Mouse (Mus musculus): Measurements from ENCODE around the gene Hnrnpab. TPM values are rescaled to one million over a fixed set of nuclear protein-coding genes. Genes with fewer than 3 reads are reported as not detected.
A peak's percentile ranks its signal among the peaks of the same experiment; 100 is the strongest.
"Not testable (repeated sequence)": the region's sequence is repeated elsewhere in the genome, so short reads cannot be mapped to it uniquely, and the experiment has no call there.

Hnrnpab gene
- total RNA-seq, 2 experiments from 2014 or later: 118 to 144 TPM

GRCm38 (mm10) chr11:51614256-51614655, 7.6 kb upstream of the Hnrnpab start:
- intact Hi-C loops (cut with DNase I; ENCODE audit: low total_unique reads): no loop called here
- no peak for DNase-seq

GRCm38 (mm10) chr11:51609940-51610339, 3.3 kb upstream of the Hnrnpab start:
- DNase-seq; intact Hi-C loops (cut with DNase I; ENCODE audit: low total_unique reads): not testable (repeated sequence)

- intact Hi-C loops (cut with DNase I; ENCODE audit: low total_unique reads): no loop called here
- no peak for DNase-seq
Observed at GRCm38 (mm10) chr11:51609266-51609909, 2.7 kb upstream of the Hnrnpab start.

- DNase-seq: no peak
- intact Hi-C loops (cut with DNase I; ENCODE audit: low total_unique reads): no loop called here
Observed at GRCm38 (mm10) chr11:51607096-51607738, 570 bp upstream of the Hnrnpab start.

GRCm38 (mm10) chr11:51605602-51606446, 823 bp downstream of the Hnrnpab start:
- peak; percentile 92 for DNase-seq
- intact Hi-C loops (cut with DNase I; ENCODE audit: low total_unique reads): no loop called here

GRCm38 (mm10) chr11:51602253-51602652, 4.4 kb downstream of the Hnrnpab start:
- DNase-seq: no peak
- intact Hi-C loops (cut with DNase I; ENCODE audit: low total_unique reads): no loop called here

GRCm38 (mm10) chr11:51597553-51597952, 9.1 kb downstream of the Hnrnpab start:
- intact Hi-C loops (cut with DNase I; ENCODE audit: low total_unique reads): no loop called here
- no peak for DNase-seq

GRCm38 (mm10) chr11:51595459-51596083, 11.1 kb downstream of the Hnrnpab start:
- intact Hi-C loops (cut with DNase I; ENCODE audit: low total_unique reads): no loop called here

GRCm38 (mm10) chr11:51594715-51595350, 11.8 kb downstream of the Hnrnpab start:
- intact Hi-C loops (cut with DNase I; ENCODE audit: low total_unique reads): no loop called here
- DNase-seq: no peak

More at GRCm38 (mm10) chr11:51595459-51596083, 11.1 kb downstream of the Hnrnpab start:
- DNase-seq: no peak

GRCm38 (mm10) chr11:51593849-51594248, 12.8 kb downstream of the Hnrnpab start:
- intact Hi-C loops (cut with DNase I; ENCODE audit: low total_unique reads): no loop called here
- DNase-seq: no peak

GRCm38 (mm10) chr11:51593368-51593767, 13.3 kb downstream of the Hnrnpab start:
- intact Hi-C loops (cut with DNase I; ENCODE audit: low total_unique reads): no loop called here
- no peak for DNase-seq

GRCm38 (mm10) chr11:51591915-51592314, 14.7 kb downstream of the Hnrnpab start:
- no peak for DNase-seq
- intact Hi-C loops (cut with DNase I; ENCODE audit: low total_unique reads): no loop called here

GRCm38 (mm10) chr11:51591168-51591567, 15.5 kb downstream of the Hnrnpab start:
- no peak for DNase-seq
- intact Hi-C loops (cut with DNase I; ENCODE audit: low total_unique reads): no loop called here

- intact Hi-C loops (cut with DNase I; ENCODE audit: low total_unique reads): no loop called here
- DNase-seq: no peak
Observed at GRCm38 (mm10) chr11:51590002-51590401, 16.6 kb downstream of the Hnrnpab start.

- DNase-seq: no peak
- intact Hi-C loops (cut with DNase I; ENCODE audit: low total_unique reads): no loop called here
Observed at GRCm38 (mm10) chr11:51588833-51589232, 17.8 kb downstream of the Hnrnpab start.

- intact Hi-C loops (cut with DNase I; ENCODE audit: low total_unique reads): no loop called here
- no peak for DNase-seq
Observed at GRCm38 (mm10) chr11:51587059-51587458, 19.6 kb downstream of the Hnrnpab start.

GRCm38 (mm10) chr11:51586411-51586810, 20.2 kb downstream of the Hnrnpab start:
- no peak for DNase-seq
- intact Hi-C loops (cut with DNase I; ENCODE audit: low total_unique reads): no loop called here

- DNase-seq: no peak
- intact Hi-C loops (cut with DNase I; ENCODE audit: low total_unique reads): no loop called here
Observed at GRCm38 (mm10) chr11:51585608-51586252, 20.9 kb downstream of the Hnrnpab start.
